Mouse (Mus musculus) monocyte, adult 5-6 weeks (primary cell): ENCODE measurements around the gene Ttc25. TPM values are rescaled to one million over a fixed set of nuclear protein-coding genes. Genes with fewer than 3 reads are reported as not detected.
"Not testable (repeated sequence)": the region's sequence is repeated elsewhere in the genome, so short reads cannot be mapped to it uniquely, and the experiment has no call there.

Experiments
- ATAC-seq: fragments of 153-309, 156-312 bp; replicated peaks from 2 replicates; pipeline ENCODE4 v1.8.0; 2017; ENCODE audit warnings: mild to moderate bottlenecking; ENCODE audit not compliant: low TSS enrichment, insufficient number of reproducible peaks, severe bottlenecking, poor library complexity, low FRiP score
- total RNA-seq: library from RNA; stranded (forward); fragments of 200-1000, 200-491, 200-594 nt; gene quantifications from 3 replicates; pipeline ENCODE4 v1.2.3, GENCODE M21; 2017

The Ttc25 gene
- total RNA-seq, 1 experiment from 2014 or later: not detected

- no peak for ATAC-seq
Measured at GRCm38 (mm10) chr11:100588462-100588861, 43.1 kb downstream of the Ttc25 start.

DNA sequence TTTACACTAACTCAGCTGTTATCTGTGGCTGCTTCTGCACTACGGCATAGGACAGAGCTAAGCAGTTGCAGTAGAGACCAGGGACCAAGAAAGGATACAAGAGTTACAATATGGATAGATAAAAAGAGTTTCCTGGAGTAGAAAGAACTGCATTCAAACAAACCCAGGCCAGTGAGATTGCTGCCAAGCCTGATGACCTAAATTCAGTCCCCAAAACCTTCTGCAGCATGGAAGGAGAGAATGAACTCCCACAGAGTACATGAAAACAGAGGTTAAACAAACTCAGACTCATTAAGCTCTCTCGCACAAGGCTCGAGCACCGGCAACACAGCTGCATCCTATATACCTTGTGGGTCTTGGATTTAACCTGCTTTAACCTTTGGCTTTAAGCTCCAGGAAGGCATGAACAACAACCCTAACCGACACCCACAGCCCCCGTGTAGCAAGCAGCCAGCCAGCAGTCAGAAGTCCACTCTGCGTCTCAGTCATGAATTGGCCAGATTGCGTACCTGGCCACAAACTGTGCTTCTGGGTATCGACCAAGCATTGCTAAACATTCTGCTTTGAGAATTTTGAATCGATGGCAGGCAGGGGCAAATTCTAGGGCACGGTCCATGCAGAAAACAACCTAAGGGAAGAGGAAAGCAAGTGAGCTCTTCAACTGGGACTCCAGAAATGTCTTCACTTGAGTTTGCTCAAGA is 47.1 kb downstream of the Ttc25 start:
- no peak for ATAC-seq

GRCm38 (mm10) chr11:100594608-100595007 is 49.2 kb downstream of the Ttc25 start:
- ATAC-seq: no peak

DNA sequence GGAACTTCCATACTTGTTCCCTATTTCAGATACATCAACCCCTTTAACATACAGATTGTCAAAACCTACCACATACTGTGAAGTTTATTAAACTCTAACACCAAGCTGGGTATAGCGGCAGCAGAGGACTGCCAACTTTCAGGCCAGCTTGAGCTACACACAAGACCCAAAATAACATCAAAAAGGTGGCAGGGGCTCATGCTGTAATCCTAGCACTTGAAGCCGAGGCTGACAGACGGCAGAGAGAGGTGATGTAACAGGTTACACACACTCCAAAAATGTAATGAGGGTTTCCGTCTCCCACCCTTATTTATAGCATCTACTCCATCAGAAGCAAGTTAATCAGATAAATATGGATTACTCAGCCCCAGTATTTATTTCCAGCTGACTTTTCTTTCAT is 50.1 kb downstream of the Ttc25 start:
- ATAC-seq: no peak

- no peak for ATAC-seq
Measured at GRCm38 (mm10) chr11:100598074-100598473, 52.7 kb downstream of the Ttc25 start.

GRCm38 (mm10) chr11:100601372-100601771 is 56.0 kb downstream of the Ttc25 start:
- no peak for ATAC-seq

GRCm38 (mm10) chr11:100603155-100603554 is 57.7 kb downstream of the Ttc25 start:
- no peak for ATAC-seq

DNA sequence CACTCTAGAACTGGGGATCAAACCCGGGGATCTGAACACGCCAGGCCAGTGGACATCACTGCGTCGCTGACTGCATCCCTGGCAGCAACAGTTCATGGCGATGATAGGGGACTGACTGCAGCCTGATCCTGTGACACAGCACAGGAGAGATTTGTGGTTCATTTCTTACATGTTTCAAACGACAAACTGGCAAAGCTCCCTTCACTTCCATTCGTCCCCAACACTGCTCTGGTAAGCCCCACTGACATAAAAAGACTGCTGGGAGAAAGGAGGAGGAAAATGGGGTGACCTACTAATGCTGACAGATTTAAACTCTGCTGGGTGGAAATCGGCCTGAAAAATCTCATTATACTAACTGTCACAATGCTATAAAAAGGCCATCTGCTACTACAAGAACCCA is 58.4 kb downstream of the Ttc25 start:
- ATAC-seq: no peak

GRCm38 (mm10) chr11:100604321-100605005 is 59.1 kb downstream of the Ttc25 start:
- ATAC-seq: no peak

GRCm38 (mm10) chr11:100605451-100605850 is 60.0 kb downstream of the Ttc25 start:
- ATAC-seq: no peak

- no peak for ATAC-seq
Measured at GRCm38 (mm10) chr11:100607121-100607520, 61.7 kb downstream of the Ttc25 start.

DNA sequence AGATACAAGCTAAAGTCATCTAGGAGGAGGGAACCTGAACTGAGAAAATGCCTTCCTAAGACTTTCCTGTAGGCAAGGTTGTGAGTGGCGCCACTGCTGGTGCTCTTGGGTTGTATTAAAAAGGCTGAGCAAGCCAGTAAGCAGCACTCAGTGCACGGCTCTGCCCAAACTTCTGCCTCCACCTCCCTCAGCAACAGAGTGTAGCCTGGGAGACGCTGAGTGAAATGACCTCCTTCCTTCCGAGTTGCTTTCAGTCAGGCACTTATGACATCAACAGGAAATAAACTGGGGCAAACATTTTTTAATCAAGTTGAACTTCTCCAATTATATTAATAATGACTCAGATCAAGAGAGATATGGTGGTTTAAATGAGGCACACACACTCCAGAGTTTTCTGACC is 63.4 kb downstream of the Ttc25 start:
- no peak for ATAC-seq

DNA sequence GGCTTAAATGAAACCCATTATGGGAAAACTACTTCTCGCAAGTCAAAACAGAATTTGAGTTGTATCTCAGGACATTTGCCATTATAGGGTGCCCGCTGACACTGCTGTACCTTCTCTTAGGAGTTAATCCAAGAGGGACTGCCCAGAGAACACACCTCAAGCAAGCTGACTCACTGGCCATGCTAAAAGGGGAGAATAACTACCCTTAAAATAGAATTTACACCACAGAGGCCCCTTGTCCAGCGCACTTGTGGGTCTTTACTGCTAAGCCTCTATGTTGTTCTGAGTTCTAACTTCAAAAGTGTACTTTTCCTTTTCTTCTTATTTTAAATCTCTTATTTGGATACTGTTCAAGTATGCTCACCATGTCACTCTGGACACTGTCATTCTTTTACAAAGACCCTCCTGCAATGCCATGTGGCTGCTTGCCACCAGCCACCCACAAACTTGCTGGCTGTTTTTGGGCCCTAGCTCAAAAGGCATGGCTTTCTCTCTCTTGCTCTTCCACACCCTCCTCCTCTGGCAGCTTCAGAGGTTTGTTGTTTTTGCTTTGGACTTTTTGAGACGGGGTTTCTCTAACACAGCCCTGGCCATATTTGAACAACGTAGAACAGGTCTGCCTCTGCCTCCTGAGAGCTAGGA is 64.1 kb downstream of the Ttc25 start:
- ATAC-seq: no peak

DNA sequence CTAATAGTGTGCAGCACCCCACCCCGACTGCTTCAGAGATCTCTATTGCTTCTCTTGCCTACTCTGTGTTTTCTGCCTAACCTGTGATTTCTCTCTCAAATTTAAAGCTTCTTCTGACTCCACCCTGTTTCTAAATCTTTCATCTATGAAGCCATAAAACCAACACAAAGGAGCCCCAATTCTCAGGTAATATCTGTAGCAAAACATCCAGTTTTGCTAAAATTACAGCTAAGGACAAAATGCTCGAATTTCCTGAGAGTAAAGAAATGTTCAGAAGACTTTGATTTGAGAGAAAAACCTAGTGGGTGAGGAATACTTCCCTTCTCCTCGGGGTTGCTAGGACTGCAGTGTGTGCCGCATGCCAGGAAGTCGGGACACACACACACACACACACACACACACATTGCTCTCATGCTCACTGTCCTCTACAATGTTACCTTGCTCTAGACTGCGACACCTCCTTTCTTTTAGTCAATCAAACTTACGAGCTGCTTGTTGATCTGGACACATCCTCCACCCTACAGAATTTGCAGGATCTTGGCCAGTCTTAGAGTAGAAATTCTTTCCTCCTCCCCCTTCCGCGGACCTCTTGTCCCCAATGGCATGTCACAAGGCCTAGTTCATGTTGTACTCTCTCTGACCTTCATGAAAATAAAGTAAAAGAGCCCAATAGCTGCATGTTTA is 64.7 kb downstream of the Ttc25 start:
- ATAC-seq: no peak

- ATAC-seq: no peak
Measured at GRCm38 (mm10) chr11:100611627-100612026, 66.2 kb downstream of the Ttc25 start.

DNA sequence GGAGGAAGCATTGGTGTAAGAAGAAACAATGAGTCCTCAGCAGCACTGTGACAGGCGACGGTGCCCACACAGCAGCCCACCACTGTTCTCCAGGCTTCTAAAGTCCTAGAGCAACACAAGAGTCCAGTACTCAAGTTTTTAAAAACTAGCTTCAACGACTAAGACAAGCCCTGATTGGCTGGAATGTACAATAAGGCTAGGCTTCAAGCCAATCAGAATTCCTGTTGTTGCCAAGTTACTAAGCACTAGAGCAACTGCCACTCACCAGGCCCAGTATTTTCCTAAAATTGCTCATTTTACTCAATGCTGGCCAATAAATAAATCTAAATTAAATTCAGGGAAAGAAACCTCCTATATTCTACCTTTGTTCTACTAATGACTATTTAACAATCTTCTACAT is 67.8 kb downstream of the Ttc25 start:
- ATAC-seq: no peak

GRCm38 (mm10) chr11:100616332-100616731 is 70.9 kb downstream of the Ttc25 start:
- no peak for ATAC-seq

DNA sequence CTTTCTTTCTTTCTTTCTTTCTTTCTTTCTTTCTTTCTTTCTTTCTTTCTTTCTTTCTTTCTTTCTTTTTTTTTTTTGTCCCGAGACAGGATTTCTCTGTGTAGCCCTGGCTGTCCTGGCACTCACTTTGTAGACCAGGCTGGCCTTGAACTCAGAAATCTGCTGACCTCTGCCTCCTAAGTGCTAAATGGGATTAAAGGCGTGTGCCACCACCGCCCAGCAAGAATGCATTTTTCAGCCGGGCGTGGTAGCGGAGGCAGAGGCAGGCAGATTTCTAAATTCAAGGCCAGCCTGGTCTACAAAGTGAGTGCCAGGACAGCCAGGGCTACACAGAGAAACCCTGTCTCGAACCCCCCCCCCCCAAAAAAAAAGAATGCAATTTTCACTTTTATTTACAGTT is 71.4 kb downstream of the Ttc25 start:
- ATAC-seq: not testable (repeated sequence)

DNA sequence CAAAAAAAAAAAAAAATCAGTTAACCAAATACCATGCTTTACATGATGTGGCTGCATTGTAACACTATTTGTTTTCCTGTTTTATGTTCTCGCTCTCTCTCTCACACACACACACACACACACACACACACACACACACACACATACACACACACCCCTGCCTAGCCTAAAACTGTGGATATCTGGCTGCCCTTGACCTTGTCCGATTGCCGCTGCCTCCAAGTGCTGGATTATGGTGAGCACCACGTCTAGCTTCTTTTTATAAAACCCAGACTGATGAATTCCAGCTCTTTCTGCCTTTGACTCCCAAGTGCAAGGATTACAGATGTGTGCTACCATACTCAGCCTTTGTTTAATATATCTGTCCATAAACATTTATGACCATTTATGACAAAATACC is 72.1 kb downstream of the Ttc25 start:
- ATAC-seq: no peak
